Mouse (Mus musculus) kidney, postnatal 0 days (tissue): ENCODE results near the gene Rora. TPM values are rescaled to one million over a fixed set of nuclear protein-coding genes. Genes with fewer than 3 reads are reported as not detected.

Experiments
- ATAC-seq: fragments of 200-750 bp; cut with Nextera tagmentation; replicated peaks from 2 replicates; pipeline ENCODE4 v1.8.0; 2017; ENCODE audit warnings: low read depth, moderate number of reproducible peaks, moderate TSS enrichment, moderate library complexity; ENCODE audit not compliant: low FRiP score
- DNase-seq: peaks from one replicate; pipeline ENCODE4 v3.0.0-alpha.2; 2016; ENCODE audit warnings: low spot score
- H3K27ac ChIP-seq: fragments of 300-500 bp; sonication (generic); 2 replicates; pipeline ENCODE4 v1.5.1; 2014; ENCODE audit warnings: mild to moderate bottlenecking
- H3K27me3 ChIP-seq: fragments of 300-500 bp; sonication (generic); 2 replicates; pipeline ENCODE4 v1.6.1; 2014; ENCODE audit warnings: low read length, mixed read lengths; ENCODE audit not compliant: insufficient read depth
- H3K36me3 ChIP-seq: fragments of 300-500 bp; sonication (generic); 2 replicates; pipeline ENCODE4 v1.6.1; 2014; ENCODE audit warnings: low read length, mixed read lengths; ENCODE audit not compliant: insufficient read depth
- H3K4me1 ChIP-seq: fragments of 300-500 bp; sonication (generic); replicated peaks from 2 replicates; pipeline ENCODE4 v1.6.1; 2014; ENCODE audit warnings: antibody characterized with exemption, low read length, mixed read lengths; ENCODE audit not compliant: insufficient read depth
- H3K4me2 ChIP-seq: fragments of 300-500 bp; sonication (generic); 2 replicates; pipeline ENCODE4 v1.6.1; 2014; ENCODE audit warnings: mild to moderate bottlenecking, low read length, moderate library complexity, mixed read lengths
- H3K4me3 ChIP-seq: fragments of 300-500 bp; sonication (generic); replicated peaks from 2 replicates; pipeline ENCODE4 v1.5.1; 2014; ENCODE audit warnings: low read depth, low read length
- H3K9ac ChIP-seq: fragments of 300-500 bp; sonication (generic); 2 replicates; pipeline ENCODE4 v1.6.1; 2014; ENCODE audit warnings: low read depth, low read length
- H3K9me3 ChIP-seq: fragments of 300-500 bp; sonication (generic); replicated peaks from 2 replicates; pipeline ENCODE4 v1.6.1; 2016; ENCODE audit warnings: low read length, inconsistent platforms, mixed read lengths
- CTCF ChIP-seq: IDR thresholded peaks from 2 replicates; pipeline ENCODE4 v1.5.1; 2016; ENCODE audit warnings: antibody characterized with exemption, low read depth, mild to moderate bottlenecking, moderate library complexity
- WGBS: fragments of 180-500 bp; shearing (Covaris S2); extraction: QIAGEN DNeasy Blood & Tissue Kit; methylation state at CpG from one replicate; pipeline ENCODE4 v1.1.7; 2014; 5-methylcytosine and 5-hydroxymethylcytosine counted together
- polyA plus RNA-seq: library from polyadenylated mRNA; unstranded; fragments of >200 nt; fragmentation: Nextera tagmentation; extraction: Ambion mirVana; gene quantifications from 2 replicates; pipeline ENCODE4 v1.2.1, GENCODE M21; 2015

Gene Rora
- polyA plus RNA-seq, 1 experiment from 2014 or later, result 9.8 TPM

- ATAC-seq (no peak), DNase-seq (no peak)
- no peak overlapping the region for H3K9ac ChIP-seq
- H3K27ac ChIP-seq, result no peak overlapping the region
- WGBS, result 60% methylated on average over 14 of the region's 14 CpGs
- no peak overlapping the region for H3K4me2 ChIP-seq
- H3K4me1 ChIP-seq, result no peaks in the 10 kb centered on the region
- TF ChIP-seq CTCF, result no peak
- H3K4me3 ChIP-seq, result no peak overlapping the region
- no peaks in the 10 kb centered on the region for H3K9me3 ChIP-seq
- H3K27me3 ChIP-seq, result no peaks in the 10 kb centered on the region
- H3K36me3 ChIP-seq, result no peaks in the 10 kb centered on the region
These were observed 57.5 kb downstream of the Rora start for GRCm38 (mm10) chr9:68710893-68711654.

GRCm38 (mm10) chr9:68716961-68717360 lies 63.4 kb downstream of the Rora start:
- Histone ChIP-seq H3K9me3 (no peaks in the 10 kb centered on the region), H3K36me3 (no peaks in the 10 kb centered on the region), H3K4me2 (no peak overlapping the region), H3K4me1 (no peaks in the 10 kb centered on the region), H3K27me3 (no peaks in the 10 kb centered on the region), H3K4me3 (no peak overlapping the region), H3K9ac (no peak overlapping the region), H3K27ac (no peak overlapping the region)
- 23% methylated on average over 5 of the region's 5 CpGs for WGBS
- peak; percentile 66 for TF ChIP-seq CTCF
- ATAC-seq (no peak), DNase-seq (no peak)

- Histone ChIP-seq H3K4me2 (no peak overlapping the region), H3K4me3 (no peak overlapping the region), H3K27me3 (no peaks in the 10 kb centered on the region), H3K9ac (no peak overlapping the region), H3K36me3 (no peaks in the 10 kb centered on the region), H3K9me3 (no peaks in the 10 kb centered on the region), H3K27ac (no peak overlapping the region), H3K4me1 (no peaks in the 10 kb centered on the region)
- 82% methylated on average over 6 of the region's 6 CpGs for whole genome bisulfite sequencing
- DNase-seq (no peak), ATAC-seq (no peak)
- TF ChIP-seq CTCF, result no peak
These were observed 64.8 kb downstream of the Rora start for GRCm38 (mm10) chr9:68718427-68718826.

GRCm38 (mm10) chr9:68719286-68719685 lies 65.7 kb downstream of the Rora start:
- TF ChIP-seq CTCF, result no peak
- Histone ChIP-seq H3K27ac (no peak overlapping the region), H3K27me3 (no peaks in the 10 kb centered on the region), H3K36me3 (no peaks in the 10 kb centered on the region), H3K4me3 (no peak overlapping the region), H3K9ac (no peak overlapping the region), H3K9me3 (no peaks in the 10 kb centered on the region), H3K4me1 (no peaks in the 10 kb centered on the region), H3K4me2 (no peak overlapping the region)
- WGBS, result 83% methylated on average over 9 of the region's 9 CpGs
- no peak for ATAC-seq
- DNase-seq, result no peak

- no peak for TF ChIP-seq CTCF
- Histone ChIP-seq H3K9ac (no peak overlapping the region), H3K4me1 (no peaks in the 10 kb centered on the region), H3K4me2 (no peak overlapping the region), H3K27ac (no peak overlapping the region), H3K9me3 (no peaks in the 10 kb centered on the region), H3K4me3 (no peak overlapping the region), H3K36me3 (no peaks in the 10 kb centered on the region), H3K27me3 (no peaks in the 10 kb centered on the region)
- DNase-seq (no peak), ATAC-seq (no peak)
- WGBS, result 74% methylated on average over 8 of the region's 8 CpGs
These were observed 71.2 kb downstream of the Rora start for GRCm38 (mm10) chr9:68724636-68725285.

- no peak overlapping the region for H3K4me2 ChIP-seq
- H3K9ac ChIP-seq, result no peak overlapping the region
- no peaks in the 10 kb centered on the region for H3K4me1 ChIP-seq
- TF ChIP-seq CTCF, result no peak
- H3K36me3 ChIP-seq, result no peaks in the 10 kb centered on the region
- ATAC-seq (no peak), DNase-seq (no peak)
- H3K27ac ChIP-seq, result no peak overlapping the region
- 78% methylated on average over 11 of the region's 11 CpGs for WGBS
- no peak overlapping the region for H3K4me3 ChIP-seq
- no peaks in the 10 kb centered on the region for H3K9me3 ChIP-seq
- H3K27me3 ChIP-seq, result no peaks in the 10 kb centered on the region
These were observed 73.7 kb downstream of the Rora start for GRCm38 (mm10) chr9:68727166-68727855.
